Mouse (Mus musculus) gastrocnemius, adult 18-20 months (tissue): Measurements from ENCODE around the gene Nbl1. TPM values are rescaled to one million over a fixed set of nuclear protein-coding genes. Genes with fewer than 3 reads are reported as not detected.

Experiments used
- DNase-seq: peaks from one replicate; pipeline ENCODE4 v3.0.0; 2021; ENCODE audit warnings: low spot score
- long read RNA-seq, 2 experiments: library from polyadenylated mRNA; stranded (forward); transcript quantifications; one replicate each; pipeline ENCODE4 v2.0.0; 2021
- total RNA-seq, 2 experiments: library from RNA; stranded (reverse); gene quantifications; 2 replicates each; pipeline ENCODE4 v1.2.3; 2021

The Nbl1 gene
- 10 to 100 TPM; 18.5 to 29.9 TPM for total RNA-seq
- long read RNA-seq, experiment 1, transcript Nbl1-201 (4 exons, 1,793 nt): major isoform, 24 of 28 reads
- long read RNA-seq, experiment 1, partial matches to known transcripts: 1 of 28 reads
- long read RNA-seq, experiment 1, other reads (novel, unspliced or antisense): 3 of 28 reads
- long read RNA-seq, experiment 2, transcript Nbl1-201 (4 exons, 1,793 nt): major isoform, 31 of 40 reads
- long read RNA-seq, experiment 2, partial matches to known transcripts: 2 of 40 reads
- long read RNA-seq, experiment 2, other reads (novel, unspliced or antisense): 7 of 40 reads

DNA sequence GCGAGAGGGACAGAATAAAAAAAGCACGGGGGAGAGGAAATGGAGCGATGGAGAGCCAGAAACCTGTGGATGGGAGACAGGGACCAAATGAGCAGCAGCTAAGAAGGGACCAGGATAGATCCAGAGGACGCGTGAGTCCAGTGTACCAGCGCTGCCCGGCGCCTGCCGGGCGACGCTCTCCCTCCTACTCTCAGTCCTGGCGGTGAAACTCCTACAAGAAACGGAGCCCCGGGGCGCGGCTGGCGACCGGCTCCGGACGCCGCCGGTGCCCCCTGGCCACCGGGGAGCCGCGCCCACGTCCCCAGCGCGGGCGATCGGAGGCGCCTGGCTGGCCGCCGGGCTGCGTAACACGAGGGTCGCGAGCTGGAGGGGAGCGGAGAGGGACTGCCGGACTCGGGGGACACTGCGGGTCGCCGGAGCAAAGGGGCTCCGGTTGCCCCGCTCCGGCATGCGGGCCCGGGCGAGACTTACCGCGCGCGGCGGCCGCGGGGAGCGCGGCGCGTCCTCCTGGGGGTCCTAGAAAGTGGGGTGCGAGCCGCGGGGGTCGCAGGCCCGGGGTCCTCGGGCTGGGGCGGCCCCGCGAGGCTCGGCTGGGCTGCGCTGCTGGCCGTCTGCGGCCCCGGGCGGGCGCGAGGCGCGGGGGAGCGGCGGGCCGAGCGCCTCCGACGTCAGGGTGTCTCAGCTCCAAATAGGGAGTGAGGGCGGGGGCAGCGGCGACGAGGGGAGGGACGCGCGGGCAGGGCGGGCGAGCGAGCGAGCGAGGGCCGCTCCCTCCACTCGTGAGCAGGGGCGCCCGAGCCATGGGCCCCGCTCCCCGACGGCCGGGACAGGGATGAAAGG, at the start of gene Nbl1:
Nbl1 (minus strand) TSS at position 638 of the 840 bp plus-strand sequence.
- DNase-seq: peak; percentile 71

GRCm38 (mm10) chr4:139141785-139142184, 49.0 kb upstream of the Nbl1 start:
- no peak for DNase-seq

- DNase-seq: no peak
Measured at GRCm38 (mm10) chr4:139140267-139140666, 47.5 kb upstream of the Nbl1 start.

DNA sequence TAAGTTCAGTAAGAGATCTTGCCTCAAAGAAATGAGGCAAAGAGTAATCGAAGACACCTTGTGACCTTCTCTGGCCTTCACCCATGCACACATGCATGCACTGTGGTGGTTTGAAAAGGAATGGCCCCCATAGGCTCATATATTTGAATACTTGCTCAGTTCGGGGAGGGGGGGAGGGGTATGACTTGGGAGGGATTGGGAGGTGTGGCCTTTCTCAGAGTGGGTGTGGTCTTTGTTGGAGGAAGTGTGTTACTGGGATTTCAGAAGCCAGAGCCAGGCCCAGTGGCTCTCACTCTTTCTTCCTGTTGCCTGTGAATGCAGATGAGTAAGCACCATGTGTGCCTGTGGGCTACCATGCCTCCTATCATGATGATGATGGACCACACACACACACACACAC, 43.2 kb upstream of the Nbl1 start:
- no peak for DNase-seq

- no peak for DNase-seq
Measured at GRCm38 (mm10) chr4:139133109-139133508, 40.3 kb upstream of the Nbl1 start.

- no peak for DNase-seq
Measured at GRCm38 (mm10) chr4:139131858-139132672, 39.3 kb upstream of the Nbl1 start.

DNA sequence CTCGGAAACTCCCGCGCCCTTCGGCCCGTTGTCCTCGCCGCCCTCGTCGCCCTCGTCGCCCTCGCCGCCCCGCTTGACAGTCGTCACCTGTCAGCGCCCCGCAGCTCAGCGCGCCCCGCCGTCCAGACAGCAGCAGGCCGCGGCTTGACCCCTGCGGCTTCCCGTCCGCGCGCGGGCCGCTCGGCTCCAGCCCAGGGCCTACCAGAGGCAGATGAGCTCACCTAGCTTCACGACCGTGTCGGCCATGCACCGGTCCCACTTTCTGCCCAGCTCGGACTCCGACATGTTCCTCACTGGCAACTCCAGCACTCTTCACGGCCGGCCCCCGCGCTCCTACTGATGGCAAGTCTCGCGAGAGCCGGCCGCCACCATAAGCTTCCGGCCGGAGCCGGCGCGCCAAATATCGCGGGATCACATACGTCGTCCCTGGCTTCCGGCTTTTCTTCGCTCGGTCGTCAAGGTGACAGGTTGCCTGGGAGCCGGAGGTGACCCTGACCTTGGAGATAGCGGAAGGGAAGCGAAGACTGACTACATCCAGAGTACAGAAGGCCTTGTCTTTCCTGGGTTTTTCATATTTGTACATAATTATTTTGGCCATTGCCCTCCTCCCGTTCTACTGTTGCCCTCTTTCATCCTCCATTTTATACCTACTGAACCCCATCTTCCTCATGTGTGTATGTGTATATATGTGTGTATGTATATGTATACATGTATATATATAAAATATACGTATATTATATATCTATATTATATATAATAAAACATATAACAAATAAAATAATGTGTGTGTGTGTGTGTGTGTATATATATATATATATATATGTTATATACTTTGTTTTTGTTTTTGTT, 38.1 kb upstream of the Nbl1 start, which contains the start of gene Minos1:
Minos1 (minus strand) TSS at position 413 of the 849 bp plus-strand sequence.
- peak; percentile 97 for DNase-seq

- DNase-seq: no peak
Measured at GRCm38 (mm10) chr4:139129806-139130700, 37.3 kb upstream of the Nbl1 start.

DNA sequence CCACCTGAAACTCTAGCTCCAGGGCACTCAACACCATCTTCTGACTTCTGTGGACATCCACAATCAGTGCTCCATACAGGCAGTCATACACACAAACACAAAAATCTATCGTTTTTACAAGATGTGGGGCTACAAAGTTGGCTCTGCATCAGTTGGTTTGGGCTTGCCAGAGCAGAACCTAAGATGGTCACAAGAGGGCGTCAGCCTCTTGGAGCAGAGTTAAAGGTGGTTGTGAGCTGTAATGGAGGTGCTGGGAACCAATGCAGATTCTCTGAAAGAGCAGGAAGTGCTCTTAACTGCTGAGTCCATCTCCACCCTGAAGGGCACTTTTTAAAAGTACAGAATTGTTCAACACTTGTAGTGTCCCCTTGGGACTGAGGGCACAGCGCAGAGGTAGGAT, 33.7 kb upstream of the Nbl1 start:
- DNase-seq: no peak

GRCm38 (mm10) chr4:139124940-139125339, 32.1 kb upstream of the Nbl1 start:
- no peak for DNase-seq

- DNase-seq: no peak
Measured at GRCm38 (mm10) chr4:139122557-139122956, 29.8 kb upstream of the Nbl1 start.

DNA sequence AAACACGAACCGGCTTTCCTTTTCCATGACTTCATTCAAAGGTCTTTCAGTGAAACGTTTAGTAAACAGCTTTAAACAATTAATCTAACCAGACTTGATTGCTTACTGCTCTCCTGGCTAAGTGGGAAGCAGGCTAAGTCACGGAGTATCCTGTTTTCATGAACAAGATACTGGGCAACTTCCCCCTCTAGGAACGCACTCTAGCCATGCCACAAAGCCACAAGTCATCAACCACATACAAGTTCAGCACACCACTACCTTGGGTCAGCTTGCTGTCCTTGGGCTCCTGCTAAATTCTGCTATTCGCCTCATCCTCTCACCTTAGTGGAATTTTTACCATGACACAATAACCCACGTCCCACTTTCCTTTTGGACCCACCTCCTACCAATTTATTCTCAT, 28.2 kb upstream of the Nbl1 start:
- DNase-seq: no peak

GRCm38 (mm10) chr4:139120281-139120814, 27.6 kb upstream of the Nbl1 start:
- no peak for DNase-seq

DNA sequence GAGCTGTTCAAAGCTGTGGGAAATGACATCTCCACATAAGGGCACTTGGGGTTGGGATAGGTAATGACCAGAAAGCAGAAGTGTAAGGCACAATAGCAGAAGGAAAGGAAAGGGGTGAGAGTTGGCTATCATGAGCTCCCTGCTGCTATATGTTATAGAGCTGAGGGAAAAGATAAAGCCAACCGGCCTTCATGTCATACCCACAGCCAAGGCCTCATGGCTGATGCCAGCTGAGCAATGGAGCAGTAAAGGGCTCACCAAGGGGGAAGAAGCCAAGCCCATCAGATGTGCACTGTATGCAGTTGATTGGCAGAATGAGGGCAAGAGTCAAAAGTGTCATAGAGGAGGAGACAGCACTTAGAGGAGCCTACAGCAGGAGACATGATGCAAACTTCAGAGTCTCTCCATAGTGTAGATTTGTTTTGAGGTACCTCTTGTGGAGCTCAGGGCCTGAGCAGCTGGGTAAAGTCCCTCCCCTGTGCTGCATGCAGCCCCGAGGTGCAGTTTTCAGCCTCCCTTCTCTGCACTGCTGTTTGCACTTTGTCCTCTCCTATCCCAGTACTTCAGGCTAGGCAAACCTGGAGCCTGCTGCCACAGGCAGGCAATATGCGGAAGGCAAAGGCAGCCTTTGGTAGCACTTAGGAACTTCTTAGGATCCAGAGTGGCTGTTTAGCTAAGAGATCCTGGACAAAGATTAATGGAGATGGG, 23.7 kb upstream of the Nbl1 start:
- DNase-seq: no peak

GRCm38 (mm10) chr4:139115721-139116120, 22.9 kb upstream of the Nbl1 start:
- no peak for DNase-seq

DNA sequence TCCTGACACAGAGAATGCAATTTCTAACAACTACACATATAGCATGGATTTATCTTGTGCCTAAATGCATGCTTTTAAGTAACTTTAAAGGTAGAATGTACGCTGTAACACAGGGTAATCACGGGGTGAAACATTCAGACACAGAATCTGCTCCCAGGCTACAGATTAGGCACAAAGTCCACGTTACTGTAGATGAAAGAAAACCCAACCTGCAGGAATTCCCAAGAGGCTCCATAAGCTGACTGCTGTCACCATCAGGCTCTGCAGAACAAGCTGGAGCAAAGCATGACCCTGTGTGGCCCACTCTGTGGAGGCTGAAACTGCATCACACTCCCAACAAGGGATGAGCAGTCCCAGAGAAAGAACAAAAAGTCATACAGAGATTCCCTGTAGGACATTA, 19.7 kb upstream of the Nbl1 start:
- no peak for DNase-seq

GRCm38 (mm10) chr4:139111421-139111820, 18.6 kb upstream of the Nbl1 start:
- DNase-seq: no peak

DNA sequence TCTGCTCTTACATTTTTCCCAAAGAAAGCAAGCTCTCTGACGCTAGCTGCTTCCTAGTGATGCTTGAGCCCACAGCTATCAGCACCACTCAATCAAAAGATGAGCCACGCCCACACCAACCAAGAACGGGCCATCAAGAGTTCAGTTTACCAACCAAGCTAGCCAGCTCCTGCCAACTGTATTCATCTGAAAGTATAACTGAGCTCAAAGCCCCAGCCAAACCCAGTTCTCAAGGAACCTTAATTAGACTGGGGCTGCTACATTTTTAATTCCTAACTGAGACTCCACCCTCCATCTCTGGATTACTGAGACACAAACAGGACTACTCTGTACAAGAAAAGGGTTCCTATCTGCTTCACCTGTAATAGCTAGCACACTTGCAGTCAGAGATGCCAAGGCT, 18.1 kb upstream of the Nbl1 start:
- DNase-seq: no peak

- no peak for DNase-seq
Measured at GRCm38 (mm10) chr4:139105453-139105852, 12.7 kb upstream of the Nbl1 start.
